Mouse (Mus musculus): ENCODE measurements at regions not wholly inside any gene's neighbourhood (a gene's known extent, or its start where the extent isn't known, plus 50 kb on each side); places are given as distances from the start of the nearest gene placed in this dataset.

- no peak overlapping the region for H3K4me3 ChIP-seq (ENCODE audit: control insufficient read depth in 1 of 2, insufficient read depth in 1 of 2, low read depth in 2 of 2, low read length in 2 of 2)
- H3K9me3 ChIP-seq (replicated peaks; ENCODE audit: insufficient read depth, low read length): no peaks in the 10 kb centered on the region
- H3K27ac ChIP-seq (ENCODE audit: control insufficient read depth, low read depth, low read length): no peak overlapping the region
- no peak for DNase-seq (ENCODE audit: low read depth, low spot score)
- H3K79me2 ChIP-seq (ENCODE audit: control insufficient read depth, insufficient read depth, low read length, poor library complexity): no peaks in the 10 kb centered on the region
- no peaks in the 10 kb centered on the region for H3K27me3 ChIP-seq (ENCODE audit: control insufficient read depth in 1 of 2, insufficient read depth in 2 of 2, low read length in 2 of 2)
- H3K4me1 ChIP-seq (ENCODE audit: control insufficient read depth in 1 of 2, insufficient read depth in 2 of 2, low read length in 2 of 2): no peaks in the 10 kb centered on the region
- H3K9ac ChIP-seq (ENCODE audit: control insufficient read depth, low read depth, low read length, poor library complexity, severe bottlenecking): no peak overlapping the region
- no peaks in the 10 kb centered on the region for H3K36me3 ChIP-seq (ENCODE audit: control insufficient read depth in 1 of 2, insufficient read depth in 2 of 2, low read length in 2 of 2)
- TF ChIP-seq ZC3H11A (IDR thresholded peaks at IDR 0.05; ENCODE audit: low read depth, low read length) (no peak), MXI1 (IDR thresholded peaks at IDR 0.05; ENCODE audit: low read depth, low read length) (no peak), ZNF384 (IDR thresholded peaks at IDR 0.05; ENCODE audit: low read depth, low read length) (no peak), POLR2AphosphoS5 (IDR thresholded peaks at IDR 0.05; ENCODE audit: borderline replicate concordance, low read depth, low read length) (no peak), MAFK (IDR thresholded peaks at IDR 0.05; ENCODE audit: borderline replicate concordance, low read depth, low read length) (no peak), EP300 (IDR thresholded peaks at IDR 0.05; ENCODE audit: low read depth in 1 of 2, low read length in 2 of 2) (no peak)
These were observed 241.2 kb downstream of the Hlx start for GRCm38 (mm10) chr1:184491252-184491651.

GRCm38 (mm10) chr1:184487409-184487808 lies 245.0 kb downstream of the Hlx start:
- H3K4me3 ChIP-seq (ENCODE audit: control insufficient read depth in 1 of 2, insufficient read depth in 1 of 2, low read depth in 2 of 2, low read length in 2 of 2): no peak overlapping the region

GRCm38 (mm10) chr1:184484801-184485200 lies 247.6 kb downstream of the Hlx start:
- H3K79me2 ChIP-seq (ENCODE audit: control insufficient read depth, insufficient read depth, low read length, poor library complexity): no peaks in the 10 kb centered on the region
- TF ChIP-seq USF2 (IDR thresholded peaks at IDR 0.05; ENCODE audit: borderline replicate concordance in 1 of 2, insufficient read depth in 1 of 2, low read depth in 1 of 2, low read length in 2 of 2) (no peak), GATA1 (IDR thresholded peaks at IDR 0.05; ENCODE audit: low read depth, low read length) (no peak), MYC (IDR thresholded peaks at IDR 0.05; ENCODE audit: low read depth, low read length) (no peak), TAL1 (IDR thresholded peaks at IDR 0.05; ENCODE audit: low read length) (no peak), POLR2AphosphoS5 (IDR thresholded peaks at IDR 0.05; ENCODE audit: borderline replicate concordance, low read depth, low read length) (no peak), RAD21 (IDR thresholded peaks at IDR 0.05; ENCODE audit: low read depth, low read length) (no peak), ELF1 (IDR thresholded peaks at IDR 0.05; ENCODE audit: low read depth, low read length) (no peak), ZMIZ1 (IDR thresholded peaks at IDR 0.05; ENCODE audit: low read depth, low read length) (no peak), NELFE (IDR thresholded peaks at IDR 0.05; ENCODE audit: low read depth, low read length) (no peak), MAZ (IDR thresholded peaks at IDR 0.05; ENCODE audit: low read depth, low read length) (no peak), MXI1 (IDR thresholded peaks at IDR 0.05; ENCODE audit: low read depth, low read length) (no peak), BHLHE40 (IDR thresholded peaks at IDR 0.05; ENCODE audit: borderline replicate concordance, low read depth, low read length) (no peak), HCFC1 (IDR thresholded peaks at IDR 0.05; ENCODE audit: low read depth, low read length) (no peak), TCF12 (IDR thresholded peaks at IDR 0.05; ENCODE audit: low read depth, low read length) (no peak), ETS1 (IDR thresholded peaks at IDR 0.05; ENCODE audit: low read depth, low read length) (no peak), ZC3H11A (IDR thresholded peaks at IDR 0.05; ENCODE audit: low read depth, low read length) (no peak), SIN3A (IDR thresholded peaks at IDR 0.05; ENCODE audit: low read length) (no peak)
- no peaks in the 10 kb centered on the region for H3K27me3 ChIP-seq (ENCODE audit: control insufficient read depth in 1 of 2, insufficient read depth in 2 of 2, low read length in 2 of 2)
- H3K4me3 ChIP-seq (ENCODE audit: control insufficient read depth in 1 of 2, insufficient read depth in 1 of 2, low read depth in 2 of 2, low read length in 2 of 2): no peak overlapping the region
- no peaks in the 10 kb centered on the region for H3K9me3 ChIP-seq (replicated peaks; ENCODE audit: insufficient read depth, low read length)
- no peaks in the 10 kb centered on the region for H3K36me3 ChIP-seq (ENCODE audit: control insufficient read depth in 1 of 2, insufficient read depth in 2 of 2, low read length in 2 of 2)
- H3K4me1 ChIP-seq (ENCODE audit: control insufficient read depth in 1 of 2, insufficient read depth in 2 of 2, low read length in 2 of 2): no peaks in the 10 kb centered on the region
- H3K27ac ChIP-seq (ENCODE audit: control insufficient read depth, low read depth, low read length): no peak overlapping the region
- no peak for DNase-seq (ENCODE audit: low read depth, low spot score)
- no peak overlapping the region for H3K9ac ChIP-seq (ENCODE audit: control insufficient read depth, low read depth, low read length, poor library complexity, severe bottlenecking)

More at GRCm38 (mm10) chr1:184487409-184487808, 245.0 kb downstream of the Hlx start:
- Histone ChIP-seq H3K79me2 (ENCODE audit: control insufficient read depth, insufficient read depth, low read length, poor library complexity) (no peaks in the 10 kb centered on the region), H3K9ac (ENCODE audit: control insufficient read depth, low read depth, low read length, poor library complexity, severe bottlenecking) (no peak overlapping the region), H3K27ac (ENCODE audit: control insufficient read depth, low read depth, low read length) (no peak overlapping the region), H3K4me1 (ENCODE audit: control insufficient read depth in 1 of 2, insufficient read depth in 2 of 2, low read length in 2 of 2) (no peaks in the 10 kb centered on the region), H3K36me3 (ENCODE audit: control insufficient read depth in 1 of 2, insufficient read depth in 2 of 2, low read length in 2 of 2) (no peaks in the 10 kb centered on the region), H3K9me3 (replicated peaks; ENCODE audit: insufficient read depth, low read length) (no peaks in the 10 kb centered on the region), H3K27me3 (ENCODE audit: control insufficient read depth in 1 of 2, insufficient read depth in 2 of 2, low read length in 2 of 2) (no peaks in the 10 kb centered on the region)
- DNase-seq (ENCODE audit: low read depth, low spot score): no peak
- no peak for TF ChIP-seq E2F4 (IDR thresholded peaks at IDR 0.05; ENCODE audit: borderline replicate concordance, low read depth, low read length)
- TF ChIP-seq POLR2AphosphoS5 (IDR thresholded peaks at IDR 0.05; ENCODE audit: borderline replicate concordance, low read depth, low read length): no peak
- no peak for TF ChIP-seq JUND (IDR thresholded peaks at IDR 0.05; ENCODE audit: low read depth, low read length)
- TF ChIP-seq TAL1 (IDR thresholded peaks at IDR 0.05; ENCODE audit: low read length): no peak
- no peak for TF ChIP-seq BHLHE40 (IDR thresholded peaks at IDR 0.05; ENCODE audit: borderline replicate concordance, low read depth, low read length)
- no peak for TF ChIP-seq ETS1 (IDR thresholded peaks at IDR 0.05; ENCODE audit: low read depth, low read length)
- no peak for TF ChIP-seq MAFK (IDR thresholded peaks at IDR 0.05; ENCODE audit: borderline replicate concordance, low read depth, low read length)
- no peak for TF ChIP-seq HCFC1 (IDR thresholded peaks at IDR 0.05; ENCODE audit: low read depth, low read length)
- TF ChIP-seq MXI1 (IDR thresholded peaks at IDR 0.05; ENCODE audit: low read depth, low read length): no peak
- TF ChIP-seq CHD2 (IDR thresholded peaks at IDR 0.05; ENCODE audit: low read length): no peak

All from MEL (cell line).